Mouse (Mus musculus): ENCODE data around the gene Gm20388. TPM values are rescaled to one million over a fixed set of nuclear protein-coding genes. Genes with fewer than 3 reads are reported as not detected.

Gm20388 gene
- polyA plus RNA-seq, 1 experiment from 2014 or later: not detected

DNA sequence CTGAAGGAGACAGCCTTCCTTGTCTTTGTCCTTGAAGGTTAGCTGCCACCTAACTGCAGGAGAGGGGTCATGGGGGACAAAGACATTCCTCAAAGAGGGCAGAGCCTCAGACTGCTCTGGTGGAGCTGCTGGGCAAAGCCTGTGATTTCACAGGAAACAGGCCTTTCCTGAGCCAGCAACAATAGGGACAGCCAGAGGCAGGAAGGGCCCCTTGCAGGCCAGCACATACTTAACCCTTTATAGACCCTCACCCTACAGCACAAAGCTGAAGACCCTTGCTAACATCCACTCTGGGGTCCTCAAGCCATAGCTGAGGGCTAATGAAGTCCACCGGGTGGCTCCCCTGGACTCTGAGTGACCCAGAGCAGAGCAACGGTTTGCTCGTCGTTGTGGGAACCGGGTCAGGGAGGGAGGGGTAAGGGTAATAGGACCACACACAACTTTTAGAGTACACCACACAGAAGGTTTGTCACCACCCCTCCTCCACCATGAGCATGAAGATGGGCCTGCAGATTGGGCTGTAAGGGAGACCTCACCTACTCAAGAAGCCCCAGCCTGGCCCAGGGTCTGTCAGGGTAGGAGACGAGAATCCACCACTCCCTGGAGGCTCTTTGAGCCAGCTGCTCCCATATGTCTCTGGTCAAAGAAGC, 2607.0 kb downstream of the Gm20388 start:
- Histone ChIP-seq H3K9me3 (replicated peaks) (no peaks in the 10 kb centered on the region), H3K4me2 (peak overlapping the region; percentile 15; the same call in 1 of the 2 replicates), H3K4me3 (no peak overlapping the region), H3K27me3 (no peaks in the 10 kb centered on the region), H3K9ac (0 out of 2 replicates have a peak overlapping the region, but pooled peaks have one; percentile 32), H3K4me1 (replicated peaks) (peaks cover 55% of the 10 kb centered on the region), H3K27ac (peak overlapping the region; percentile 84), H3K36me3 (no peaks in the 10 kb centered on the region)
- WGBS: 29% methylated on average over 6 of the region's 6 CpGs
- peak; percentile 76 for ATAC-seq (replicated peaks; ENCODE audit: insufficient number of reproducible peaks, insufficient read depth, low FRiP score, low read depth)

DNA sequence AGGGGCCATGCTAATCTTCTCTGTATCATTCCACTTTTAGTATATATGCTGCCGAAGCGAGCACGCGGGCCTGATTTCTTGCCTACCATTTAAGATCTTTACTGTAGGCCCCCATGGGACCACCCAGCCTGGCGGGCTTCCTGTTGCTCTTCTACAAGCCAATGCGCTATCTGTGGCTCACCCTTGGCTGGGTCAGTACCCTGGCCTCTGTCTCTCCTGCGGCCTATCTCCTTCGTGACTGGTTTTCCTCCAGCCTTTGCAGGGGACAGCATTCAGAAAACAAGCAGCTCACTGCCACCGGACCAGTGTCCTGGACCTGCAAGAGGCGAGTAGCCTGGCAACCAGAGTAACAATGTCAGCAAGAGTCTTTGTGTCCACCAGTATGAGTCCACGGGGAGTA, 2610.0 kb downstream of the Gm20388 start:
- no peak for ATAC-seq (replicated peaks; ENCODE audit: insufficient number of reproducible peaks, insufficient read depth, low FRiP score, low read depth)

DNA sequence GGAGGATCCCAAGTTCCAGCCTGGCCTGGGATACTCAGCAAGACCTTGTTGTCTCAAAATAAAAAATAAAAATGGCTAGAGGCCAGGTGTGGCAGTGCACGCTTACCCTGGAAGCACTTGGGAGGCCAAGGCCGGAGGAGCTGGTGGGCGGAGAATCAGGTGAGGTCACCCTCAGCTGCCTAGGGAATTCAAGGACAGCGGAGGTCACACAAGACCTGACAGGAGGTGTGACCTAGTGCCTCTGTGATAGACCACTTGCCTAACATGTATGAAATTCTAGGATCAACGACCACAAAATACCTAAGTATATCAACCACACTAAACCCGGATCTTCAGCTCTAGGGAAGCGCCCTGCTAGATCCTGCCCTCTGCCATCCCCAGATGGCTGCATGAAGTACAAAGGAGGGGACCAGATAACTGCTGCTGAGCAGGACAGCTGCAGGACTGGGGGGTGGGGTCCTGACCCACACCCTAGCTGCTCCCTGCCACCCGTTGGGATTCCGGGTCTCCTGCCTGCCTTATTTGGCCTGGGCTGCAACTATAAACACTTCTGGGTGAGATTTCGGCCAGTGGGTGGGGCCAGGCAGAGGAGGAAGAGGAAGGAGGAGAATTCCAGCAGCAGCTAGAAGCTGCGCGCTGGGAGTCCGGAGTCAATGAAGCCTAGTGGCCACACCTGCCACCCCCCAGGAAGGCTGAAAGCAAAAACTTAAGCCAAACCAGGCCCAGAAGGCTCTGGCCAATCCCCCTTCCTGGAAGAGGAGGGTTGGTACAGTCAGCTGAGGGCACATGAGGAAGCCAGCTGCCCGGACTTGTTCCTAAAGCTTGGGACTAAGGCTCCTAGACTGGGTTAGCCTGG, 2612.4 kb downstream of the Gm20388 start:
- H3K4me2 ChIP-seq: peak overlapping the region; percentile 50
- H3K9me3 ChIP-seq (replicated peaks): no peaks in the 10 kb centered on the region
- peak overlapping the region; percentile 47 for H3K9ac ChIP-seq
- H3K4me1 ChIP-seq (replicated peaks): peaks cover 83% of the 10 kb centered on the region
- peak overlapping the region; percentile 86 for H3K27ac ChIP-seq
- H3K27me3 ChIP-seq: no peaks in the 10 kb centered on the region
- no peaks in the 10 kb centered on the region for H3K36me3 ChIP-seq
- WGBS: 33% methylated on average over 14 of the region's 14 CpGs
- peak overlapping the region; percentile 11 for H3K4me3 ChIP-seq
- ATAC-seq (replicated peaks; ENCODE audit: insufficient number of reproducible peaks, insufficient read depth, low FRiP score, low read depth): 0 out of 2 replicates have a peak, but pooled peaks have one; percentile 7

More for the DNA sequence above, 2610.0 kb downstream of the Gm20388 start:
- H3K36me3 ChIP-seq: no peaks in the 10 kb centered on the region
- no peak overlapping the region for H3K4me3 ChIP-seq
- no peaks in the 10 kb centered on the region for H3K9me3 ChIP-seq (replicated peaks)
- H3K4me1 ChIP-seq (replicated peaks): peaks cover 77% of the 10 kb centered on the region
- WGBS: 54% methylated on average over 11 of the region's 11 CpGs
- H3K4me2 ChIP-seq: no peak overlapping the region
- no peaks in the 10 kb centered on the region for H3K27me3 ChIP-seq
- peak overlapping the region; percentile 19; the same call in 1 of the 2 replicates for H3K9ac ChIP-seq
- peak overlapping the region; percentile 84 for H3K27ac ChIP-seq

DNA sequence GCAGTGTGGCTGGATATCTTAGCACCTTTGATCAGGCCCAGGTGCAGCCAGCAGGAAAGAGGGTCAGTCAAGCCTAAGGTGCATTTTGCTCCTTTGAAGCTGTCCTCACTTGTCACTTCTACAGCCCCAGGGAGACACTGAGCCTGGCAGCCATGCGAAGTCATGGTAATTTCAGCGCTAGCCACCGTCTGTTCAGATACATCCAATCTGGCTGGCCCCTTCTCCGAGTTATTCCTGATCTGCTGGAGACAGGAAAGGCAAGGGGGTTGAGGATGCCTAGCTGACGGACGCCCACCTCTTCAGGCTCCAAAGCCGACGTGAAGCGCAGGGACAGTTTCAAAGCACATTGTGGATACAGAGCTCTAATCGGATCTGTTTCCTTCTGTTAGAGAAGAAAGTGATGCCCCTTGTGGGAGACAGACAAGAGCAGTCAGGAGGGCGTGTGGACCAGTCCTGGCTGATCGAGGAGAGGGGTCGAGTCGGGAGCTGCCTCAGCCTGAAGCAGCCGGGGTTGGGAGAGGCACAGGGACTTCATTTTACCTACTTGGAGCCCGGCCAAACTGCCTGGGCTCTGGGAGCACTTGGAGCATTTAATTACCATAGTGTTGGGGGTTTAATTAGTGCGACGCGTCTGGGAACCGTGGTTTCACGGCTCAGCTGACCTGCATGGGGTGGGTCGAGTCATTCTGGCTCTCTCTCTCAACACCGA, 2613.2 kb downstream of the Gm20388 start:
- Histone ChIP-seq H3K4me1 (replicated peaks) (peaks cover 75% of the 10 kb centered on the region), H3K27ac (peak overlapping the region; percentile 86), H3K4me3 (peak overlapping the region; percentile 11), H3K27me3 (no peaks in the 10 kb centered on the region), H3K9ac (peak overlapping the region; percentile 47), H3K36me3 (no peaks in the 10 kb centered on the region), H3K4me2 (peak overlapping the region; percentile 50), H3K9me3 (replicated peaks) (no peaks in the 10 kb centered on the region)
- 18% methylated on average over 23 of the region's 23 CpGs for WGBS
- no peak for ATAC-seq (replicated peaks; ENCODE audit: insufficient number of reproducible peaks, insufficient read depth, low FRiP score, low read depth)

DNA sequence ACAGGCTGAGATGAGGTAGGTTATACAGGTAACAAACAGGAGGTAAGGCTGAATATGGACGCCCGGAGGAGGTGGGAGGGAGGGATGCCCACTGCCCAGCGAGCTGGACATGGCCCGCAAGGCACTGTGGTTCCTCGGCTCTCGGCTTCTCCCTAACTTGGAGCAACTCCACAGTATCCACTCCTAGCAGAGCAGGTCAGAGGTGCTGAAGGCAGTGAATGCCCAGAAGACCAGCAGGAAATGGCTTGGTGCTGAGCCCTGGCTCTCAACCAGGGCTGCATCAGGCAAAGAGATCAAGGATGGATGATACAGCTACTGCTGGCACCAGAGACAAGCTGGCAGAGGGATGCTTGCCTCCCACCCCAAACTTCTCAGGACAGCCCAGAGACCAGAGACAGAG, 2613.9 kb downstream of the Gm20388 start:
- Histone ChIP-seq H3K27ac (peak overlapping the region; percentile 86), H3K27me3 (no peaks in the 10 kb centered on the region), H3K4me2 (no peak overlapping the region), H3K4me3 (no peak overlapping the region), H3K4me1 (replicated peaks) (peaks cover 68% of the 10 kb centered on the region), H3K9ac (peak overlapping the region; percentile 47), H3K9me3 (replicated peaks) (no peaks in the 10 kb centered on the region), H3K36me3 (no peaks in the 10 kb centered on the region)
- 59% methylated on average over 6 of the region's 6 CpGs for WGBS
- ATAC-seq (replicated peaks; ENCODE audit: insufficient number of reproducible peaks, insufficient read depth, low FRiP score, low read depth): no peak

DNA sequence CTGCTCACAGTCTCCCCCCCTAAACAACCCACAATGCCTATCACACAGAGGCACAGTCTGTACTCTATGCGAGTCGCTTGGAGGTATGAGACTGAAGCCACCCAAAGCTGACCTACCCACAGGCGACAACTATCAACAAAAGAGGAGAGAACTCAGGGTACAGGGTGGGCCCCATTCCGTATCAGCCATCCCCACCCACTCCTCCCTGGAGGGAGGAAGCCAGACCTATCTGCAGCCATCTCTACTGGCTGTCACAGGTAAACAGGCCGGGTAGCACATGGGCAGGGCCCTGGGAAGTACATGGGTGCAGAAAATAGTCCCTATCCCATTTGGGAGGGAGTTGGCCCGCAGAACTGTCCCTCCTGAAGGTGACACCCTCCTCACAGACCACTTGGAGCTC, 2614.4 kb downstream of the Gm20388 start:
- H3K27ac ChIP-seq: peak overlapping the region; percentile 86
- no peak for ATAC-seq (replicated peaks; ENCODE audit: insufficient number of reproducible peaks, insufficient read depth, low FRiP score, low read depth)
- H3K4me2 ChIP-seq: no peak overlapping the region
- H3K4me3 ChIP-seq: no peak overlapping the region
- H3K9ac ChIP-seq: no peak overlapping the region; the same call in 1 of the 2 replicates
- no peaks in the 10 kb centered on the region for H3K27me3 ChIP-seq
- peaks cover 64% of the 10 kb centered on the region for H3K4me1 ChIP-seq (replicated peaks)
- no peaks in the 10 kb centered on the region for H3K9me3 ChIP-seq (replicated peaks)
- WGBS: 63% methylated on average over 6 of the region's 6 CpGs
- H3K36me3 ChIP-seq: no peaks in the 10 kb centered on the region

DNA sequence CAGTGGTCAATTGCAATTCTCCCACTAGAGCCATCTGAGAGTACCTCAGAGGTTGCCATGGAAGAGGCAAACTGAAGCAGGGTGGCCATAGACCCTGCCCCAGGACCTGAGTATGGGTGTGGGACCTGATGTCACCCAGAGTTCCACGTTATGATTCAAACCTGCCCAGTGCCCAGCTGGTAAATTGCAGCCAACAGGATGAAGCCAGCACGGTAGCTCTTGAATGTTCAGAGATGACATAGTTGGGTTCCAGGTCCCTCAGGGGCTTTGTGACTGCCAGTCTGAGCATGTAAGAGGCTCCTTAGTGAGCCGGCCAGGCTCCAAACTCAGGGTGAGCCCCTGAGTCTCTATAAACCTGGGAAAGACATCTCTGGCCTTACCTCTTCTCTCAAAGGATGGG, 2615.4 kb downstream of the Gm20388 start:
- Histone ChIP-seq H3K36me3 (no peaks in the 10 kb centered on the region), H3K27me3 (no peaks in the 10 kb centered on the region), H3K27ac (peak overlapping the region; percentile 86), H3K4me3 (no peak overlapping the region), H3K9me3 (replicated peaks) (no peaks in the 10 kb centered on the region), H3K4me2 (0 out of 2 replicates have a peak overlapping the region, but pooled peaks have one; percentile 24), H3K9ac (0 out of 2 replicates have a peak overlapping the region, but pooled peaks have one; percentile 16), H3K4me1 (replicated peaks) (peaks cover 58% of the 10 kb centered on the region)
- 39% methylated on average over 3 of the region's 3 CpGs for WGBS
- no peak for ATAC-seq (replicated peaks; ENCODE audit: insufficient number of reproducible peaks, insufficient read depth, low FRiP score, low read depth)

DNA sequence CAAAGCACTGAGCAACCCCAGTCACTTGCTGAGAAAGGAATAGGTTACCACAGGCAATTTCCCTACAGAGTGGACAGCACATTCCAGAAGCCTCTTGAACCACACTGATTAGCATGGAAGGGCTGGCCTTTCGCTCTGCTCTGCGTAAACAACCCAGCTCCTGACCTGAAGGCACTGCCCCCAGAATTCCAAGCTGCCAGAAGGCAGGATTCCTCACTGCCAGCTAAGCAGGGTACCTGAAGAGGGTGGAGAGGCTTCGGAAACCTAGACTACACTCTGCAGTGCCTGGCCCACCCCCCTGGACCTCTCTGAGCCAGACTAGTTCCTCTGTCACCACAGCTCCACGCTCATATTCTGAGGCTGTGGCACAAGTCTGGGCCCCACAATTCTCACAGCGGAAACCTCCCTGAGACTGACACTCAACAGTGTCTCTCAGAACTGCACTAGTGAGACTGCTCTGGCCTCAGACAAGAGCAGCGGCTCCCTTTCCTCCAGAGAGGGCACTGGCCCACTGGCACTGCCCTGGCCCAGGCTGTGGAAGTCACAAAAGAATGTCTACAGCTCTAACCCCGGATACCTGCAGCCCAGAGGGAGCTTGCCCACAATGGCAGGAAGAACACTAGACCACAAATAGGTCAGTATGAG, 2616.0 kb downstream of the Gm20388 start:
- peak; percentile 32; the same call in 1 of the 2 replicates for ATAC-seq (replicated peaks; ENCODE audit: insufficient number of reproducible peaks, insufficient read depth, low FRiP score, low read depth)

DNA sequence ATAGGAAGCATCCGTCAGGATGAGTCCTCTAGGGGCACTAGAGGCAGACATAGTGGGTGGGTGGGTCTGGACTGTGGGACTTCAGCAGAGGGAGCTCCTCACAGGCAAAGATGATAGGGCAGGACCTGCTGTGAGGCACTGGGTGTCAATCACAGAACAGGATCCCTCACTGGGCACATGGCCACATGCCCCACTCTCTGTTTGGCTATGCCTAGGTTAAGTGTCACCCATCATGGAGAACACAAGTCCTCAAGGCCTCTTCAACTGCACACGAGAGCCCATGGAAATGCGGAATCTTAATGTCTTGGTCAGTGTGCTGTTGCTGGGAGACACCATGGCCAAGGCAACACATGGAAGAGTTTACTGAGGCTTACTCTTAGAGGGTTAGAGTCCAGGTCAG, 2617.3 kb downstream of the Gm20388 start:
- Histone ChIP-seq H3K9me3 (replicated peaks) (no peaks in the 10 kb centered on the region), H3K4me2 (no peak overlapping the region), H3K27me3 (no peaks in the 10 kb centered on the region), H3K4me1 (replicated peaks) (peaks cover 66% of the 10 kb centered on the region), H3K36me3 (no peaks in the 10 kb centered on the region), H3K27ac (no peak overlapping the region), H3K9ac (no peak overlapping the region), H3K4me3 (no peak overlapping the region)
- ATAC-seq (replicated peaks; ENCODE audit: insufficient number of reproducible peaks, insufficient read depth, low FRiP score, low read depth): no peak
- WGBS: 90% methylated on average over 3 of the region's 3 CpGs

More for the DNA sequence above, 2616.0 kb downstream of the Gm20388 start:
- H3K4me2 ChIP-seq: peak overlapping the region; percentile 24; the same call in 1 of the 2 replicates
- H3K27ac ChIP-seq: peak overlapping the region; percentile 86
- H3K9me3 ChIP-seq (replicated peaks): no peaks in the 10 kb centered on the region
- peak overlapping the region; percentile 16; the same call in 1 of the 2 replicates for H3K9ac ChIP-seq
- no peak overlapping the region for H3K4me3 ChIP-seq
- H3K36me3 ChIP-seq: no peaks in the 10 kb centered on the region
- peaks cover 63% of the 10 kb centered on the region for H3K4me1 ChIP-seq (replicated peaks)
- no peaks in the 10 kb centered on the region for H3K27me3 ChIP-seq
- 25% methylated on average over 7 of the region's 7 CpGs for WGBS

DNA sequence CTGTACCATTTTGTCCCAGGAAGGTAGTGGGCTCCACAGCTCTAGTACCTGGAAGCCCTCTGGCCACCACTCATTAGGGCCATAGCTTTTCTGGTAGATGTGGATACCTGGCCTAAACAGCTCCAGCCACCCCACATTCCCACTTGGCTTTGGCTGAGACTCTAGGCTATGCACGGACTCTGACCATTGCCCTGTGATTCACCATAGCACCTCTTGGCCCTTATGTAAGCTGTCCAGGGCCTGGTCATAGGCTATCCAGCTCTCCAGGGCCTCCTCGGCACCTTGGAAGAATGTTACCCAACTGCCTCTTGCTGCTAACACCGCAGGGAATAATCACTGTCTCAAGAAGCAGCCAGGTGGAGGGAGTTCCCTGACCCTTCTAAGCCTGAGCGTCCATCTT, 2618.5 kb downstream of the Gm20388 start:
- peaks cover 53% of the 10 kb centered on the region for H3K4me1 ChIP-seq (replicated peaks)
- H3K9ac ChIP-seq: no peak overlapping the region
- no peak overlapping the region for H3K4me2 ChIP-seq
- ATAC-seq (replicated peaks; ENCODE audit: insufficient number of reproducible peaks, insufficient read depth, low FRiP score, low read depth): no peak
- no peak overlapping the region for H3K4me3 ChIP-seq
- H3K36me3 ChIP-seq: no peaks in the 10 kb centered on the region
- H3K27me3 ChIP-seq: no peaks in the 10 kb centered on the region
- WGBS: 91% methylated on average over 4 of the region's 4 CpGs
- H3K9me3 ChIP-seq (replicated peaks): no peaks in the 10 kb centered on the region
- H3K27ac ChIP-seq: no peak overlapping the region
